Mouse (Mus musculus) skeletal muscle tissue, adult 2 months (tissue): ENCODE data around the gene Iqsec1.

Source experiments
- DNase-seq: peaks from one replicate; pipeline ENCODE4 v3.0.0-alpha.2; 2012; ENCODE audit warnings: low read depth, low spot score

Iqsec1 gene

GRCm38 (mm10) chr6:90783945-90784344 is 204.5 kb downstream of the Iqsec1 start:
- no peak for DNase-seq

- no peak for DNase-seq
Observed at GRCm38 (mm10) chr6:90783176-90783575, 205.3 kb downstream of the Iqsec1 start.

- no peak for DNase-seq
Observed at GRCm38 (mm10) chr6:90781921-90782770, 206.3 kb downstream of the Iqsec1 start.

DNA sequence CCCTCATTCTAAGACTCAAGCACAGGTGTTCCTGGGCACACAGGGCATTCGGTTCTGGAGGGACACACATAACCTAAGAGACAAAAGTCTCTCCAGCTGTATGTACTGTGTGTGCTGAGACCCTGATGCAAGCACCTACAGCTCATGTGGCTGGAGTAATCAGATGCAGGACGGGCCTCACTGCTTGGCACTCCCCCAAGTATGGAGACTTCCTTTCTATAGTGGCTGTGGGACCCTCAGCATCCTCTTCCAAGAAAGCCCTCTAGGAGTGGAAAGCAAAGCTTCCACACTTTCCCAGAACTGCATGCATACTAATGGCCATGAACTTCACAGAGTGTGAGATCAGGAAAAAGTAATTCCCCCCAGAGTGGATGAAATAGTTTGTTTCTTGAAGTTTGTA is 208.0 kb downstream of the Iqsec1 start:
- no peak for DNase-seq

DNA sequence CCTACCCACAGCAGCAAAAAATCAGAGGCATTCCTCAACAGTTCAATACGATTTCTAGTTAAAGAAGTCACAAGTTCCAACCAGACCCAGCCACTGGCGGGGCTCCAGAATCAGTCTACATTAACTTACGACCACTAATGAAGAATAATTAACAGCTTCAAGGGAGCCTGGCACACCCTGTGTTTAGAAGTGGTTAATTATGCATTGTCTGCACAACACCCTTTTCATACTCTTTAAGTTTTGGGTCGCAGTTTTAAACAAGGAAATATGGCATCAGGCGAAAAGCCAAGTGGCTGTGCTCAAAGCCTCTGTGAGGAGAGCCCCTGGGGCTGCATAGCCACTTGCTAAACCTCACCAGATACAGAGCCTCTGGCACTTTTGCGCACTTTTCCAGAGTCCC is 209.6 kb downstream of the Iqsec1 start:
- no peak for DNase-seq

DNA sequence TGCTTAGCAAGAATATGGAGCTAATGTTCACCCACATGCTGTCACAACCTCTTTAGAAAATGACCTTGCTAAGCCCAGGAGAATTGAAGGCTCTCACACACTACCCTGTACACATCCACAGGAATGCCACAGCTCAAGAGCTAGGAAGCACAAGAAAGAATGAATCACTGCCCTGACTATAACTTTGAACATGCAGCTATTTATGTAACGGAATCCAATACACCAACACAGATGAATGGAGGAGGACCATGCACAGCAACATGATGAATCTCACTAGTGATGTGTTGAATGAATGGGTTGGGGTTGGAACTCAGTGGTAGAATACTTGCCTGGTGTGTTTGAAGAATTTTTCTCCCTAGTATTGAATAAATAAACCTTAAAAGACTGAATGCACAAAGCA is 211.2 kb downstream of the Iqsec1 start:
- DNase-seq: no peak

GRCm38 (mm10) chr6:90775606-90776005 is 212.9 kb downstream of the Iqsec1 start:
- no peak for DNase-seq

GRCm38 (mm10) chr6:90773811-90774233 is 214.7 kb downstream of the Iqsec1 start:
- no peak for DNase-seq

GRCm38 (mm10) chr6:90772120-90772519 is 216.4 kb downstream of the Iqsec1 start:
- no peak for DNase-seq

- DNase-seq: no peak
Observed at GRCm38 (mm10) chr6:90768526-90768925, 220.0 kb downstream of the Iqsec1 start.

- DNase-seq: no peak
Observed at GRCm38 (mm10) chr6:90767874-90768273, 220.6 kb downstream of the Iqsec1 start.

GRCm38 (mm10) chr6:90764753-90765152 is 223.7 kb downstream of the Iqsec1 start:
- DNase-seq: peak; percentile 43

DNA sequence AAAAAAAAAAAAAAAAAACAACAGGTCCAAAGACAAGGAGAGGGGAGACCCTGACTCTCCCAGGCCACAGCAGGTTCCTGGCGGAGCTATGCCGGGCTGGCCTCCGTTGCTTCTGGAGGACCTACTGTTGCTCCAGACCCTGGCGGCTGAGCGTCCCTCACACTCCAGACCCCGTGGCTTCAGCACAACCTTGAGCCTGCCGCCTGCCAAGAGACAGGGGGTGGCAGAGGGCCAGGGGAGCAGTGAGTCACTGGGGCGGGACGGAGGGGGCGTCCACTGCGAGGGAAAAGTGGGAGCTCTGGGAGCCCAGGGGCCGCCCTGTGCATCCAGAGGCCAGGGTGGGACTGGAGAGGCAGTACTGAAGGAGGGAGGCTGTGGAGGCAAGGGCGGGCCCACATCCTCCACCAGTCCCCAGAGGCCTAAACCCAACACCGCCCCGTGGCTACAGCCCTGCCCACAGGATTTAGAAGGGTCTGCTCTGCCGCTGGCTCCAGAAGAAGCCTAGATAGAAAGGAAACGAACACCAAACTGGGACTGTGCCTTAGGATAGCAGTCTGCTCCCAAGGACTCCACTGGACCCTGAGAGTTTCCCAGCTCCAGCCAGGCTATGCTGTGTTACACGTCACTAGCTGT is 224.4 kb downstream of the Iqsec1 start:
- peak; percentile 93 for DNase-seq

GRCm38 (mm10) chr6:90763295-90763694 is 225.2 kb downstream of the Iqsec1 start:
- peak; percentile 20 for DNase-seq

GRCm38 (mm10) chr6:90762120-90762736 is 226.3 kb downstream of the Iqsec1 start:
- no peak for DNase-seq

GRCm38 (mm10) chr6:90761301-90762056 is 227.0 kb downstream of the Iqsec1 start:
- DNase-seq: peak; percentile 69

DNA sequence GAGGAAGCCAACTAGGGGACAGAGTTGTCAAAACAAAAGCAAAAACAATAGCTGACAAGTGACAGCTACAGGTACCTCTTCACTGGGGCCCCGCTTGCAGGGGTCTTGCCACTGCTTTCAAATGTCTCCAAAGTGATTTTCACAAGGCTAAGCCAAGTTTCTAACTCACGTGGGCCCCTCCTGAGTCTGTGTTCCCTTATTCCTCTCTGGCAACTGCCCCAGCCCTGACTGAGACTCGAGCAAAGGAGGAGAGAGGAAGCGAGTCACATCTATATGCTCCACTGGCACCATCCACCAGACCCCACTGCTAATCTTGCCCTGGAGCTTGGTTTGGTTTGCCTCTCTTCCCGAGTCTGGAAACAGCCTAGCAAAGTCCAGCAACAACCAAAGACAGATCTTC is 227.6 kb downstream of the Iqsec1 start:
- DNase-seq: no peak

DNA sequence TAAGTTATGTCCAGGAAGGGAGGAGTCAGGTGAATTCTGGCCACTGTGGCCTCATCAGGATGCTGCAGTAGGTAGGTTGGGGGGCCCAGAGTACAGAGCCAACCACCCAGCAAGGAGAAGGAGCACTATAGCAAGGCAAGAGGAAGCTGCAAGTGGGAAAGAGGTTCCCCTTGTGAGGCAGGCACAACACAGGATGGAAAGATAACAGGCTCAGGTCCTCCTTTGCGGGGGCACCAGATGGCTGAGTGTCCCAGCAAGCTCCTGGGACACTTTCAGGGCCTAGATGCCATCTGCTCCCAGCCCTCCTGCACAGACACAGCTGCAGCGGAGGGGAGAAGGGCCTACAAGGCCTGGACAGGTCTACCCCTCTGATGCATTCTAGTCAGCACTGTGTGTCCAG is 228.7 kb downstream of the Iqsec1 start:
- DNase-seq: no peak

- no peak for DNase-seq
Observed at GRCm38 (mm10) chr6:90758155-90758554, 230.3 kb downstream of the Iqsec1 start.

DNA sequence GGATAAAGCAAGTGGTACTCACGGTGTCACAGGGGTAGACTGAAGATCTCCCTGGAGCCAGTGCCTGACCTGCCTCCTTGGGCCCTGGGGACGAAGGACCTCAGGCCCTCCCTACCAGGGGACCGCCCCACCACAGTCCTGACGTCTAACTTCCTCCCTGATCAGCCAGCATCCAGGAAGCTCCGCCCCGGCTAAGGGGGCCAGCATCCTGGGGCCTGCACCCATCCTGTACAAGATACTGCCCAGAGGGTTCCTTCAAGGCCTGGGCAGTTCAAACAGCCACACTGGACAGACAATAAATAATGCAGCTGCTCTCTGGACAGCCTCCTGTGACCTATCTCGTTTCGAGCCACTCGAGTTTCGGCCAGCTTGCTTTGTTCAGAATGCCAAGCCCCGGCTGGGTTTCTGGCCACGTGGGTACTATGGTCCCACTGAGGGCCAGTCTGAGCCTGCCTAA is 231.0 kb downstream of the Iqsec1 start:
- DNase-seq: no peak

DNA sequence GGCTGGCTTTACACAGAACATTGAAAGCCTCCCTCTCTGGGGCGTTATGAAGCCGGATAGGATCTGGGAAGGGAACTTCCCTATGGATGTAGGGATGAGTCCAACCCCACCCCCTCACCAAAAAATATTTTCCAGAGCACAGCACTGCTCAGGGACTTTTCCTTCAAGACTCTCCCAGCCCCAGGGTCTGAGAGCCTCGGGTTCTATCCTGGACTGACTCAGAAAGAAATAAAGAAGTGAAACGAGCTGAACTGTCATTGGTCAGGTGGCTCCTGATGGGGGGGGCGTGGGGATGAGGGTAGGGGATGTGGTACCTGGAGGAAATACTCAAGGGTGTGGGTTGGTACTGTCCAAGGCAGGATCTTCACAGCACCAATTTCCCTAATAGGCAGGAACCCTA is 231.9 kb downstream of the Iqsec1 start:
- no peak for DNase-seq

- no peak for DNase-seq
Observed at GRCm38 (mm10) chr6:90755613-90755941, 232.9 kb downstream of the Iqsec1 start.
